In the genomic region with DNA sequence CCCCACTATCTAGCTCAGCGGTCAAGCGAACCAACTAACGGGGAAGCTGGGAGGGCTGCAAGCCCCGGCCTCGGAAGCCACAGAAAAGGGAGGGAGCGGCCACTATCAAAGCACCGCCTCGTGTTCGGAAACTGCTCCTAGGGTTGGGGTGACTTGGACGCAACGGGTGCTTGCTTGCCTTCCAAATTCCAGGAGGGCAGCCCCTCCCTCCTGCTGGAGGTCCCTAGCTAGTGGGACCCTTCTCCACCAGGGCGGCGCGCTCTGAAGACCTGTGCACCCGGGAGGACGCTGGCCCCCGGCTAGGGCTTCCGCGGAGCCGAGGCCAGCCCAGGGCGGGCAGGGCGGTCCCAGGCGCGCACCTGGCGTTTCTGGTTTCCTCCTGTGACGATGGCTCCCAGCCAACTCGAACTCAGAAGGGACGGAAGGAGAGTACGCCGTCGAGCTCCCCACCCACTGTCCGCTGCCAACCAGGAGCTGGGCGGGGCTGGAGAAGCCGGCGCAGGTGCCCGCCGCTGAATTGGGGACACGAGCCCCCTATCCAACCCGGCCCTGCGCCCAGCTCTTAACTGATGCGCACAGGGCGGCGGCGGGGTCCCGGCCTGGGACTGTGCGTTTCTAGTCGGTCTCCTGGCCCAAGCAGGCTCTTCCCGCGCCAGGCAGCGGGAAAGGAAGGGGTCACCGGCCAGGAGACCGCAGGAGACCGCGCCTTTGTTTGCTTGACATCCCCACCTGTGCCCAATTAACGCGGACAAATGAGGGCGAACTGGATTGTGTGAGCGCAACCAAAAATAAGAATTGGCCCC, we compare ENCODE assay signal across 8 mouse cellular contexts. TPM values are rescaled to one million over a fixed set of nuclear protein-coding genes. Genes with fewer than 3 reads are reported as not detected.
DNase-seq lines count a peak whose midpoint lies in the region.

No protein-coding gene starts in this region.

- no peaks in the 10 kb centered on the region for H3K36me3 ChIP-seq in limb, embryonic 10.5 days

- intact Hi-C loops in heart, postnatal 25 days (cut with DNase I): no loop called here
- intact Hi-C loops in heart, postnatal 36 days (cut with DNase I): no loop called here

- peaks cover 22% of the 10 kb centered on the region for H3K27me3 ChIP-seq in limb, embryonic 10.5 days (ENCODE audit: low read depth, poor library complexity, severe bottlenecking)

- peak overlapping the region; percentile 56 for H3K4me3 ChIP-seq in limb, embryonic 10.5 days

- DNase-seq in heart, adult 18-20 months: peak; percentile 22 to 26
- DNase-seq in heart, postnatal 25 days (ENCODE audit: low spot score): no peak
- DNase-seq in embryo, embryonic 9.5 days (ENCODE audit: extremely low spot score): peak; percentile 48
- peak; percentile 13 to 21 for DNase-seq in heart, postnatal 36 days
- DNase-seq in limb, embryonic 10.5 days (ENCODE audit: low spot score): peak; percentile 76
- DNase-seq in mesoderm, embryonic 11.5 days (ENCODE audit: low read depth, low spot score): peak; percentile 44
- peak; percentile 25 to 38 for DNase-seq in spleen, postnatal 14 days (ENCODE audit: low spot score in 2 of 2)
- no peak for DNase-seq in right cerebral cortex, postnatal 10 days (ENCODE audit: low spot score in 2 of 2)

- H3K27ac ChIP-seq in limb, embryonic 10.5 days: peak overlapping the region; percentile 84

- peaks cover 22% of the 10 kb centered on the region for H3K4me1 ChIP-seq in limb, embryonic 10.5 days

- no peaks in the 10 kb centered on the region for H3K9me3 ChIP-seq in limb, embryonic 10.5 days (replicated peaks)

- WGBS in limb, embryonic 10.5 days: under 1% methylated on average over 58 of the region's 58 CpGs

RNA-seq across cellular contexts. Expression of a gene that starts 18.5 kb away (rescaled TPM):
- total RNA-seq in heart, adult 18-20 months (2021): under 1 TPM in 1 of 2 experiments, not detected in 1; 0.33 TPM
- total RNA-seq in heart, postnatal 25 days (2021): not detected
- not detected for total RNA-seq in heart, postnatal 36 days (2021)
- 0.54 and 0.67 TPM in 2 replicates for polyA plus RNA-seq in limb, embryonic 10.5 days (2016; fragmentation: Nextera tagmentation; extraction: Ambion mirVana)

RNA-seq across cellular contexts. Expression of a gene that starts 32.1 kb away (rescaled TPM):
- total RNA-seq in heart, adult 18-20 months (2021): 1 to 10 TPM; 2.0 to 3.0 TPM
- total RNA-seq in heart, postnatal 25 days (2021): 1 to 10 TPM; 3.3 to 3.6 TPM
- 1 to 10 TPM; 3.0 TPM for total RNA-seq in heart, postnatal 36 days (2021)
- 76.0 and 78.5 TPM in 2 replicates for polyA plus RNA-seq in limb, embryonic 10.5 days (2016; fragmentation: Nextera tagmentation; extraction: Ambion mirVana)

RNA-seq across cellular contexts. Expression of a gene that starts 51.7 kb away (rescaled TPM):
- under 1 TPM; 0.45 to 0.49 TPM for total RNA-seq in heart, adult 18-20 months (2021)
- total RNA-seq in heart, postnatal 25 days (2021): under 1 TPM in 1 of 2 experiments, not detected in 1; 0.34 TPM
- not detected for total RNA-seq in heart, postnatal 36 days (2021)
- polyA plus RNA-seq in limb, embryonic 10.5 days (2016; fragmentation: Nextera tagmentation; extraction: Ambion mirVana): 1.2 and 1.5 TPM in 2 replicates

RNA-seq across cellular contexts. Expression of a gene that starts 52.6 kb away (rescaled TPM):
- total RNA-seq in heart, adult 18-20 months (2021): under 1 TPM; 0.07 to 0.15 TPM
- total RNA-seq in heart, postnatal 25 days (2021): under 1 TPM in 1 of 2 experiments, not detected in 1; 0.10 TPM
- under 1 TPM in 1 of 2 experiments, not detected in 1; 0.11 TPM for total RNA-seq in heart, postnatal 36 days (2021)
- polyA plus RNA-seq in limb, embryonic 10.5 days (2016; fragmentation: Nextera tagmentation; extraction: Ambion mirVana): 0.77 and 0.96 TPM in 2 replicates

Comparison
In these comparisons a context has a peak if more than half of its experiments do, and no peak if none do; other contexts are left out.
1. DNase-seq: peak in heart, adult 18-20 months (2 of 2), embryo, embryonic 9.5 days (single experiment), heart, postnatal 36 days (2 of 2), limb, embryonic 10.5 days (single experiment), mesoderm, embryonic 11.5 days (single experiment) and spleen, postnatal 14 days (2 of 2); none in heart, postnatal 25 days (single experiment) and right cerebral cortex, postnatal 10 days (0 of 2).